Mouse (Mus musculus) limb, embryonic 11.5 days (tissue): ENCODE measurements around the gene Cldn7. TPM values are rescaled to one million over a fixed set of nuclear protein-coding genes. Genes with fewer than 3 reads are reported as not detected.

Experiments
- ATAC-seq: fragments of 200-750 bp; cut with Nextera tagmentation; 2 replicates; pipeline ENCODE4 v1.8.0; 2017; ENCODE audit warnings: low read depth; ENCODE audit not compliant: insufficient number of reproducible peaks, low FRiP score, low TSS enrichment
- DNase-seq: peaks from one replicate; pipeline ENCODE4 v3.0.0-alpha.2; 2015; ENCODE audit warnings: low spot score
- H3K27ac ChIP-seq: fragments of 300-500 bp; sonication (generic); replicated peaks from 2 replicates; pipeline ENCODE4 v1.5.1; 2014; ENCODE audit warnings: low read depth, mild to moderate bottlenecking, low read length
- H3K27me3 ChIP-seq: fragments of 300-500 bp; sonication (generic); 2 replicates; pipeline ENCODE4 v1.6.1; 2014; ENCODE audit warnings: mild to moderate bottlenecking, low read length, mixed read lengths; ENCODE audit not compliant: control insufficient read depth, insufficient read depth
- H3K36me3 ChIP-seq: fragments of 300-500 bp; sonication (generic); 2 replicates; pipeline ENCODE4 v1.6.1; 2014; ENCODE audit warnings: mild to moderate bottlenecking, low read length, moderate library complexity, mixed read lengths; ENCODE audit not compliant: control insufficient read depth, insufficient read depth
- H3K4me1 ChIP-seq: fragments of 300-500 bp; sonication (generic); 2 replicates; pipeline ENCODE4 v1.6.1; 2014; ENCODE audit warnings: low read length, mixed read lengths; ENCODE audit not compliant: control insufficient read depth, insufficient read depth
- H3K4me2 ChIP-seq: fragments of 300-500 bp; sonication (generic); 2 replicates; pipeline ENCODE4 v1.6.1; 2014; ENCODE audit warnings: low read depth, mild to moderate bottlenecking, moderate library complexity; ENCODE audit not compliant: severe bottlenecking
- H3K4me3 ChIP-seq: fragments of 300-500 bp; sonication (generic); 2 replicates; pipeline ENCODE4 v1.5.1; 2014; ENCODE audit warnings: low read depth, low read length
- H3K9ac ChIP-seq: fragments of 300-500 bp; sonication (generic); 2 replicates; pipeline ENCODE4 v1.6.1; 2014; ENCODE audit warnings: mild to moderate bottlenecking, low read length
- H3K9me3 ChIP-seq: fragments of 300-500 bp; sonication (generic); 2 replicates; pipeline ENCODE4 v1.6.1; 2016; ENCODE audit warnings: low read length; ENCODE audit not compliant: control insufficient read depth
- WGBS: fragments of 180-500 bp; shearing (Covaris S2); extraction: QIAGEN DNeasy Blood & Tissue Kit; methylation state at CpG from one replicate; pipeline ENCODE4 v1.1.7; 2014; 5-methylcytosine and 5-hydroxymethylcytosine counted together
- polyA plus RNA-seq: library from polyadenylated mRNA; unstranded; fragments of >200 nt; fragmentation: Nextera tagmentation; extraction: Ambion mirVana; gene quantifications from 2 replicates; pipeline ENCODE4 v1.2.1, GENCODE M21; 2014

The Cldn7 gene
- polyA plus RNA-seq, 1 experiment from 2014 or later = 13.2 TPM

DNA sequence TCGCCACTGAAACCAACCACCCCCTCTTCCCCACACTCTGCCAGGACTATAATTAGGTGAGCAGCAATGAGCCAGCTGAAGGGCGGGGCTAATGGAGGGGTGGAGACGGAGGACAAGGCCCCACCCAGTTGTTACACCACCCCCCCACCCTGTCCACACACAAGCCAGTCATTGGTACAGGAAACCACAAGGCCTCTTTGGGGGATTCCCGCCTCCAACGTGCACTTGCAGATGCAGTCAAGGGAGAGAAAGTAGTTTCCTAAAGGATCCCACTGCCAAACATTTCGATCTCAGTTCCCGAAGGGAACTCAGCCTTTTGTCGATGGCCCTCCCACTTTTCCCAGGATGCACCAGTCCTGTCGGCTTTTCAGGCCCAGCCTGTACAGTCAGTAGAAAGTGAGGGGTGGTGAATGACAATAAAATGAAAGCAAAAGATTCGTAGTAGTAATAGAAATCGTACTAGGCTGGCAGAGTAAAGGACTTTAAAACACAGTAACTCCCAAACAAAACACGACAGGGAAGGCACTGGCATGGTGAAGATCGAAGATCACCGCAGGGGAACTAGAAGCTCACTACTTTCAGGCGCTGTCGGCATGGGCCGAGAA is 44.8 kb upstream of the Cldn7 start:
- Histone ChIP-seq H3K4me1 (peaks cover 12% of the 10 kb centered on the region), H3K36me3 (peaks cover 24% of the 10 kb centered on the region), H3K27ac (peak overlapping the region; percentile 93), H3K27me3 (no peaks in the 10 kb centered on the region), H3K4me3 (peak overlapping the region; percentile 96), H3K4me2 (peak overlapping the region; percentile 93), H3K9me3 (no peaks in the 10 kb centered on the region), H3K9ac (peak overlapping the region; percentile 93)
- ATAC-seq (no peak), DNase-seq (peak; percentile 74)
- WGBS = under 1% methylated on average over 17 of the region's 17 CpGs

DNA sequence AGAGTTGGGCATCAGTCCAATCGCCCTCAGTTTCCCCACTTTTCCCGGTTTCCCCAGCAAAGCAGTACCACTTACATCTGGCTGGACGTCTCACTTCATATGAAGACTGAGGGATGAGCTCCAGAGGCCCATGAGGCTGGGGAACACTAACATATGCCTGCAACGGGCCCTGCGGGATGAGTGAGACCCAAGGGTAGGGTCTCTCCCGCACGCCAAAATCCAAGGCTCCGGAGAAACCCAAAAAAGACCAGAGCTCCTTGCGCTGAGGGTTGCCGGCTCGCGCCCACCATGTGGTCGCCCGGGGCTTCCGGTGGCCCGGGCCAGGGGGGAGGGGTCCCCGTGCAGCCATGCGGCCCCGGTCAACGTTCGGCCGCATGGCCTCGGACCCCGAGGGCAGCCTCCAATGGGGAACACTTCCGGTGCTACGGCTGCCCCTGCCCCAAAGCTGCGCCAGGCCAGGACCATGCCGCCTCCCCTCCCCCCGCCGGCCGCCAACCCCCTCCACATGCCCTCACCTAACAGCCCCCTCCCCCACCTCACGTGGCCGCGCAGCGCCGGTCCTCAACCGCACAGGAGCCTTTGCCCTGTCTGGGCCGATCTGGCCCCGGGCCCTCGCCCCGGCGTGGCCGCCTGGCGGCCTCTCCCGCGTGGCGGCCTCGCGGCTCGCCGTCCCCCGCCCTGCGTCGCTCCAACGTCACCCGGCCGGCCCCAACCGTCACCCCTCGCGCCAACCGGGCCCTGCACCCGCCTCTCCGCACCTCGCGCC is 44.1 kb upstream of the Cldn7 start:
- H3K27ac ChIP-seq = peak overlapping the region; percentile 93
- H3K27me3 ChIP-seq = no peaks in the 10 kb centered on the region
- peaks cover 6% of the 10 kb centered on the region for H3K4me1 ChIP-seq
- peaks cover 24% of the 10 kb centered on the region for H3K36me3 ChIP-seq
- H3K9me3 ChIP-seq = no peaks in the 10 kb centered on the region
- WGBS = 0% methylated on average over 55 of the region's 65 CpGs
- H3K9ac ChIP-seq = peak overlapping the region; percentile 93
- peak overlapping the region; percentile 96 for H3K4me3 ChIP-seq
- ATAC-seq = peak; percentile 18; the same call in 1 of the 2 replicates
- DNase-seq = peak; percentile 71
- H3K4me2 ChIP-seq = peak overlapping the region; percentile 93

GRCm38 (mm10) chr11:69921114-69922011 is 43.2 kb upstream of the Cldn7 start, which contains the start of gene Eif5a:
TSS of gene Eif5a (minus strand) at chr11:69921958.
- Histone ChIP-seq H3K4me1 (peaks cover 5% of the 10 kb centered on the region), H3K4me2 (peak within 1 kb of the TSS; percentile 93), H3K27me3 (no peaks in the 10 kb centered on the region), H3K27ac (peak within 1 kb of the TSS; percentile 96), H3K9me3 (no peaks in the 10 kb centered on the region), H3K9ac (peak within 1 kb of the TSS; percentile 93), H3K36me3 (peaks cover 17% of the 10 kb centered on the region), H3K4me3 (peak within 1 kb of the TSS; percentile 96)
- ATAC-seq (peak; percentile 96), DNase-seq (peak; percentile 100)
- WGBS = under 1% methylated on average over 78 of the region's 78 CpGs

DNA sequence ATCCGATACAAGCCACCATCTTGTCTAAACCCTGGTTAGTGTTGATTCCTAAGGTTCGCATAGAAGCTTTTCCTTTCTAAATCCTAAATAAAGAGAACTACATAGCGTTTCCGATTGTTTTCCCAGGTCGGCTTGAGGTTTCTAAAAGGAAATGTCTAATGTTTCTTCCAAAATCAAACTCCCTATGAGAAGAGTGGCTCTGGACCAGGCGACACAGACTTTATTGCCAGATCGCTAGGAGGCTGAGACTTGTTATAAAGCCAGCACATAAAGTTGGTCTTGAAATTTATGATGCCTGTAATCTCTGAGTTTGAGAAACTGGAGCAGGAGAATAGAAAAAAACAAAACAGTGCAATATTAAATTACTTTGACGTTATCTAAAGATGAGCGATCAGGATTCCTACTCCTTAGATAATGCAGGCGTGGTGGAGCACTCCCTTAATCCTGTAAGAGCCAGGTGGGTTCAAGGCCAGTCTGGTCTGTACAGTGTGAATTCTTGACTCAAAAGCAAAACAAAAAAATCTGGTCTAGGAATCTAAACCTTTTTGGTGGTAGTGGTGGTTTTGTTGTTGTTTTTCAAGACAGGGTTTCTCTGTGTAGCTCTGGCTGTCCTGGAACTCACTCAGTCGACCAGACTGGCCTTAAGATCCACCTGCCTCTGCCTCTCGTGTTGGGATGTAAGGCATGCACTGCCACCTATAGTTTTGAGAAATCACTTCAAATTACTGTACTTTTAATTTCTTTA is 42.4 kb upstream of the Cldn7 start:
- DNase-seq (no peak), ATAC-seq (no peak)
- no peaks in the 10 kb centered on the region for H3K9me3 ChIP-seq
- H3K27me3 ChIP-seq = no peaks in the 10 kb centered on the region
- peaks cover 5% of the 10 kb centered on the region for H3K4me1 ChIP-seq
- H3K4me3 ChIP-seq = peak overlapping the region; percentile 96
- H3K9ac ChIP-seq = peak overlapping the region; percentile 82
- H3K27ac ChIP-seq = peak overlapping the region; percentile 96
- H3K4me2 ChIP-seq = peak overlapping the region; percentile 67
- H3K36me3 ChIP-seq = peaks cover 13% of the 10 kb centered on the region
- 5% methylated on average over 12 of the region's 12 CpGs for WGBS

GRCm38 (mm10) chr11:69922796-69923195 is 41.8 kb upstream of the Cldn7 start:
- H3K27me3 ChIP-seq = no peaks in the 10 kb centered on the region
- H3K9ac ChIP-seq = no peak overlapping the region
- H3K4me1 ChIP-seq = peaks cover 5% of the 10 kb centered on the region
- DNase-seq = no peak
- no peaks in the 10 kb centered on the region for H3K9me3 ChIP-seq
- ATAC-seq = no peak
- 69% methylated on average over 3 of the region's 3 CpGs for WGBS
- H3K36me3 ChIP-seq = peaks cover 8% of the 10 kb centered on the region; the same call in 1 of the 2 replicates
- no peak overlapping the region for H3K27ac ChIP-seq
- H3K4me2 ChIP-seq = no peak overlapping the region
- H3K4me3 ChIP-seq = no peak overlapping the region

DNA sequence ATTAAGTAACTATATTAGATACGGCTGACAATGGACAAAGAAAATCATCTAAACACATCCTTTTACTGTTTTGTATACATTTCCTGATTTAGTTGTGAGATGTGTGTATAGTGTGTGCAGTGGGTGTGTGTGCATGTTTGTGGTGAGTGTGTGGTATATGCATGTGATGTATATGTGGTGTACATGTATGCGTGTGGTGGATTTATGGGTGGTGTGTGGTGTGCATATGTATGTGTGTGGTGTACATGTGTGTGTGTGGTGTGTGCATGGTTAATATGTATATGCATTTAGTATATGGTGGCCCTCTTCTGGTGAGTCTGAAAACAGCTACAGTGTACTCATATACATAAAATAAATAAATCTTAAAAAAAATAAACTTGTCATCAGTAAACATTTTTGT is 37.1 kb upstream of the Cldn7 start:
- no peak overlapping the region for H3K9ac ChIP-seq
- H3K27me3 ChIP-seq = no peaks in the 10 kb centered on the region
- no peak overlapping the region for H3K27ac ChIP-seq
- DNase-seq (no peak), ATAC-seq (no peak)
- H3K4me1 ChIP-seq = no peaks in the 10 kb centered on the region
- H3K9me3 ChIP-seq = no peaks in the 10 kb centered on the region
- WGBS = 96% methylated on average over 2 of the region's 2 CpGs
- no peak overlapping the region for H3K4me2 ChIP-seq
- no peak overlapping the region for H3K4me3 ChIP-seq
- no peaks in the 10 kb centered on the region for H3K36me3 ChIP-seq

DNA sequence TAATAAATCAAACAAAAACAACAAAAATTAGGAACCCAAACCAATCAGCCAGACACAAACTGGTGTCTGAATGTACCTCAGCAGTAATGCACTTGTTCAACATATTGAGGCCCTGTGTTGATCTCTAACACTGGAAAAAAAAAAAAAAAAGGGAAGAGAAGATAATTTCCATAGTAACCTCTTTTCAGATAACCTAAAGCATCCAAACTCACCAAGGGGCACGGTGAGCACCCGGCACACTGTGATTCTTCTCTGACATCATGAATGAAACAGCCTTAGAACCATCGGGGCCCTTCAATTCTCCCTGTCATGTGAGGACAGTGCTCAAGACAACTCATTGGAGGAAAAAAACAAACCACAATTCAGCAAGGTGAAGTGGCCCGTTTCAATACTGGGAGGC is 34.9 kb upstream of the Cldn7 start:
- no peaks in the 10 kb centered on the region for H3K27me3 ChIP-seq
- ATAC-seq (no peak), DNase-seq (no peak)
- H3K36me3 ChIP-seq = no peaks in the 10 kb centered on the region
- H3K27ac ChIP-seq = no peak overlapping the region
- no peak overlapping the region for H3K4me3 ChIP-seq
- no peak overlapping the region for H3K9ac ChIP-seq
- 86% methylated on average over 4 of the region's 4 CpGs for WGBS
- no peaks in the 10 kb centered on the region for H3K4me1 ChIP-seq
- no peak overlapping the region for H3K4me2 ChIP-seq
- no peaks in the 10 kb centered on the region for H3K9me3 ChIP-seq
